Mouse (Mus musculus): ENCODE results near the gene Bahcc1.

Bahcc1 gene

DNA sequence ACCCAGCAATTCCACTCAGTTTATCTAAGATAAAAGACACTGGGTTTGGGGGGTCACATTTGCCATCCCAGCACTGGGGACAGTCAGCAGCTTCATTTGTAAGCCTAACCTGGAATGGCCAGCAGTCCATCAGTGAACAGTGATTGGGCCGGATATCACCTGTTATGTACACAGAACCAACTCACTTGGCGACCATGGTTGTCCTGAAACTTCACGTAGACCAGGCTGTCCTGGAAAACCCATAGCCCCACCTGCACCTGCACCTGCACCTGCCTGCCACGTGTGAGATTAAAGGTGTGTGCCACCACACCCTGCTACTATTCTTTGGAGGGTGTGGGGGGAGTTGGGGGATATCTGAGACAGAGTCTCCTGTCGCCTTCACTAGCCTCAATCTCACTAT lies 86.6 kb downstream of the Bahcc1 start:
- DNase-seq = no peak

DNA sequence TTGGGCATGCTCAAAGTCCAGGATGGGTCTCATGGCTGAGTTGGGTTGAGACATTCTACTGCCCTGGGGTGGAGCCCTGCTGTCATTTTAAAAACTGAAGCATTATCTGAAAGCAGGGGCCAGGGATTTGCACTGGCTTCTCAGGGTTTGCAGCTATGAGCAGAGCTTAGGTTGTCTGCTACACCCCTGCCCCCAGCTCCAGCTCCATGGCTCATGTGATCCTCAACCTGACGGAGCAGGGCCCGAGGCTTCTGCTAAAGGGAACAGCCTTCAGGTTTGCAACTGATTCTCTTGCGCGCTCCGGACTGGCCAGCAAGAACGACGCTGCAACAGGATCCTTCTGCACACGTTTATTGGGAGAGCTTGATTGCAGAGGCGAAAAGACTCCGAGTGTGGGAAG lies 87.4 kb downstream of the Bahcc1 start:
- no peak for DNase-seq

DNA sequence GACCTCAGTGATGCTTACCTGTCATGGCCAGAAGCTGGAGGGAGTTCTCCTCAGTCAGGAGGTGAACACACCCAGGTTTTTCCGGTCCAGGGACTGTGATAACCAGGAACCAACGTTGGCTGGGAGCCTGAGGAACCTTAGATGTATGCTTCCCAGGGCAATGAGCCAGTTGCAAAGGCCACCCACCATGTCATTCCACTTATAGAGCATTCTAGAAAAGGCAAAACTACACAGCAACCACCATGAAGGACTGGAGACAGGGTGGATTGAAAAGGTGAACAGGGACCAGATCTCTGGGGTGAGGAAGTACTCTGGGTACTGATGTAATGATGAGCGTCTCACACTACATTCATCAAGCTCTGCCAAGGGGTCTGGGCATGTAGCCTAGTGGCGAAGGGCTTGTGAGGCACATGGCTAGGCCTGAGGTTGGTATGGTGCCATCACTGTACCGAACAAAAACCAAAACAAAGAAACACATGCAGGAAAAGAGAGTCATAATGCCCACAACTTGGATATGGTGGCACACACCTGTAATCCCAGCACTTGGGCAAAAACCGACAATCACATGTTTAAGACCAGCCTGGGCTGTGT lies 102.8 kb downstream of the Bahcc1 start:
- peak; percentile 77 to 85 for DNase-seq

DNA sequence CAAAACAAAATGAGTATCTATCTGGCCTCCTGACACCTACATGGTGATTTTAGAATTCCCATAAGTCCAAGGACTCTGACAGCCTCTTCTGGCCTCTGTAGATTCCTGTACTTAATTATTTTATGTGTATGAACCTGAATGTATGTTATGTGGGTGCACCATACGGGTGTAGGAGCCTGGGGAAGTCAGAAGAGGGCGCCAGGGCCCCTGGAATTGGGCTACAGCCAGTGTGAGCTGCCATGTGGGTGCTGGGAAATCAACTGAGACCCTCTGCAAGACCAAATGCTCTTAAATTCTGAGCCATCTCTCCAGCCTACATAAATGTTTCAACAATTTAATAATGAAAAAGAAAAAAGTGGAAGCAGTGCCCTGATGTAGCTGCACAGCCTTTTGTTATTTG lies 104.7 kb downstream of the Bahcc1 start:
- DNase-seq = no peak

DNA sequence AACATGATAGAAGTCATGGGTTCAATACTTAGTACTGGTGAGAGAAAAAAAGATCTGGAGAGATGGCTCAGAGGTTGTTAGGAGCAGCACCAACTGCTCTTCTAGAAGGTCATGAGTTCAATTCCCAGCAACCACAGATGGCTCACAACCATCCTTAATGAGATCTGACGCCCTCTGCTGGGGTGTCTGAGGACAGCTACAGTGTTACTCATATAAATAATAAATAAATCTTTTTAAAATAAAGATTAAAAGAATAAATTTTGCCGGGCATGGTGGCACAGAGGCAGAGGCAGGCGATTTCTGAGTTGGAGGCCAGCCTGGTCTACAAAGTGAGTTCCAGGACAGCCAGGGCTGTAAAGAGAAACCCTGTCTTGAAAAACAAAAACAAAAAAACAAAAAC lies 106.0 kb downstream of the Bahcc1 start:
- peak in 1 of 2 experiments; percentile 6 for DNase-seq

DNA sequence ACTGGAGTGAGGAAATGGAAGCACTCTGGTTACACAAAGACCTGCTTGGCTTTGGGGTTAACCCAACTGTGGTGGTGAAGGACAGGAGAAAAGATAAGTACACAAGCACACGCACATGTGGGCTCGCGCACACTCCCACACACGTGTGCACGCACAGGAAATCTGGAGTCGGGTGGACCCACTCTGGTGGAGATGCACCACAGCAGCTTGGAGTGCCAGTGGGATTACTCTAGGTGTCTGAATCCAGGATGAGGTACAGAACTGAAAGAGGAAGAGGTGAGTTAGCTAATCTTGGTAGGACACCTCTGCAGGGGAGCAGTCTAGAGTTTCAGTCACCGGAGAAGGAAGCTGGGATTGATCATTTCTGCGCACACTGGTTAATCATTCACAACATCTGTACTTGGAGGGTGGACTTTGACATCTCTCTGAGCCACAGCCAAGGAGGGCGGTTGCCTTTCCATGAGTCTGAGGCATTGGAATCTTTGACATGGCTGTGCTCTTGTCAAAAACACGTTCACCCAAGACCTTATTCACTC lies 107.3 kb downstream of the Bahcc1 start:
- no peak for DNase-seq

DNA sequence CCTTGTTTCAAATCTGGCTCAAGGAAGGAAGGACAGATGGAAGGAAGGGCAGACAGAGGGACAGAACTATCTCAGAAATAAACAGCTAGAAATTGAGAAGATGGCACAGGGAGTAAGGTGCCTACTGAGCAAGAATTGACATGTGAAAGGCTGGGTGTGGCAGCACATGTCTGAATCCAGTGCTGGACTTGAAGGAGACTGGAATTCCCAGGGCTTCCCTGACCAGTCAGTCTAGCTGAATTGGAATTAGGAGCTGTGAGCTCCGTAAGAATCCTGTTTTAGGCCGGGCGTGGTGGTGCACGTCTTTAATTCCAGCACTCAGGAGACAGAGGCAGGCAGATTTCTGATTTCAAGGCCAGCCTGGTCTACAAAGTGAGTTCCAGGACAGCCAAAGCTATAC lies 108.9 kb downstream of the Bahcc1 start:
- DNase-seq = no peak

All from cerebellum, postnatal 10 days (tissue).